Mouse (Mus musculus): ENCODE results near the gene 4930595D18Rik.

DNA sequence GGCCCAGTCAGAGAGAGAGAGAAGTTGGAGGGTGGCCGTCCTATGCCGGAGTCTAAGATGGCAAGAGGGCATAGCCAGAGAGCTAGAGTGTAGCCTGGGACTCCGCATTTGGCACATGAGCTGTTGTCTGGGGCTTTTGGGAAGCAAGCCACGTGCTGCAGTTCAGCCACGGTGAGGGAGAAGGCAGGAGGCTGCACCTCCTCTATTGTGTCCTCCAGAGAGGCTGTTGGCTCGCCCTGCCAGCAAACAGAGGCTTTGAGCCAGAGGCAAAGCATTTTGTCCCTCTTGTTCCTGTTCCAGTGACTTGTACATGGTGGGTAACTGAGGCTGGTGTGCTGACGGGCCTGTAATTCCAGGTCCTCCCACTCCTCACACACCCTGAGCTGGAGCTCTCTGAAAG lies 50.1 kb downstream of the 4930595D18Rik start:
- TF ChIP-seq MYOG (IDR thresholded peaks at IDR 0.05; ENCODE audit: control insufficient read depth in 1 of 3, insufficient read depth in 1 of 3, insufficient read length in 2 of 3, low read depth in 2 of 3): no peak
- no peak for TF ChIP-seq POLR2A (IDR thresholded peaks at IDR 0.05; ENCODE audit: insufficient read length, low read depth)
- no peak for TF ChIP-seq MAX (IDR thresholded peaks at IDR 0.05; ENCODE audit: low read depth)
- no peak for TF ChIP-seq E2F4 (IDR thresholded peaks at IDR 0.05; ENCODE audit: insufficient read depth)
- no peak for TF ChIP-seq TCF3 (IDR thresholded peaks at IDR 0.05; ENCODE audit: insufficient read length, low read depth)
- TF ChIP-seq MYOD1 (IDR thresholded peaks at IDR 0.05; ENCODE audit: control insufficient read depth in 1 of 3, insufficient read length in 2 of 3, low read depth in 2 of 3): no peak
- TF ChIP-seq POLR2AphosphoS2 (IDR thresholded peaks at IDR 0.05; ENCODE audit: insufficient read length, low read depth): no peak
- no peak for TF ChIP-seq USF1 (IDR thresholded peaks at IDR 0.05; ENCODE audit: low read depth)

All from myocyte (in vitro differentiated cells).